Mouse (Mus musculus): ENCODE results near the gene H2-M5. TPM values are rescaled to one million over a fixed set of nuclear protein-coding genes. Genes with fewer than 3 reads are reported as not detected.

H2-M5 gene
- total and polyA plus RNA-seq, 2 experiments from 2014 or later, result 1.9 to 2.5 TPM

DNA sequence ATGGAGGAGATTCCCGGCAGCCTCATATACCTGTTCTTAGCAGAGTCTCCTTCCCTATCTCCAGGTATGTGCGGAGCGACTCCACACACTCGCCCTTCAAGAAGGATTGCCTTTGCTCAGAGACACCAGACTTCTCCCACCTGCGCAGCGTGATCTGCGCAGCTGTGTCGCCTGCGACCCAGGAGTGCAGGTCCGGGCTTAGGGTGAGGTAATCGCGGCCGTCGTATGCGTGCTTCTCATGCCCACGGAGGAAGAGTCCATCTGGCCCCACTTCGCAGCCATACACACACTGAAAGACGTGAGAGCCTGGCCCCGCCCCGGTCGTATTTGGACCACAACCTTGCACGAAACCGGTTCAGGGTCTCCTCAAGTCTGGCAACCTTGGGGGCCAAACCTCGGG is 862 bp downstream of the H2-M5 start:
- Histone ChIP-seq H3K4me3 (ENCODE audit: low read length) (peak overlapping the region; percentile 8), H3K9ac (replicated peaks; ENCODE audit: low read length) (no peak overlapping the region), H3K27me3 (ENCODE audit: insufficient read depth, low read length) (no peaks in the 10 kb centered on the region; the same call in 1 of the 2 replicates), H3K27ac (no peak overlapping the region), H3K36me3 (ENCODE audit: insufficient read depth, low read length) (no peaks in the 10 kb centered on the region), H3K4me1 (ENCODE audit: insufficient read depth, low read length) (no peaks in the 10 kb centered on the region), H3K4me2 (ENCODE audit: low read depth, low read length) (peak overlapping the region; percentile 38), H3K9me3 (ENCODE audit: low read length) (no peaks in the 10 kb centered on the region)
- peak; percentile 22 for DNase-seq (ENCODE audit: low spot score)
- ATAC-seq, result peak; percentile 78
- TF ChIP-seq CTCF (IDR thresholded peaks at IDR 0.05; ENCODE audit: low read depth), result no peak
- WGBS, result 12% methylated on average over 24 of the region's 24 CpGs

DNA sequence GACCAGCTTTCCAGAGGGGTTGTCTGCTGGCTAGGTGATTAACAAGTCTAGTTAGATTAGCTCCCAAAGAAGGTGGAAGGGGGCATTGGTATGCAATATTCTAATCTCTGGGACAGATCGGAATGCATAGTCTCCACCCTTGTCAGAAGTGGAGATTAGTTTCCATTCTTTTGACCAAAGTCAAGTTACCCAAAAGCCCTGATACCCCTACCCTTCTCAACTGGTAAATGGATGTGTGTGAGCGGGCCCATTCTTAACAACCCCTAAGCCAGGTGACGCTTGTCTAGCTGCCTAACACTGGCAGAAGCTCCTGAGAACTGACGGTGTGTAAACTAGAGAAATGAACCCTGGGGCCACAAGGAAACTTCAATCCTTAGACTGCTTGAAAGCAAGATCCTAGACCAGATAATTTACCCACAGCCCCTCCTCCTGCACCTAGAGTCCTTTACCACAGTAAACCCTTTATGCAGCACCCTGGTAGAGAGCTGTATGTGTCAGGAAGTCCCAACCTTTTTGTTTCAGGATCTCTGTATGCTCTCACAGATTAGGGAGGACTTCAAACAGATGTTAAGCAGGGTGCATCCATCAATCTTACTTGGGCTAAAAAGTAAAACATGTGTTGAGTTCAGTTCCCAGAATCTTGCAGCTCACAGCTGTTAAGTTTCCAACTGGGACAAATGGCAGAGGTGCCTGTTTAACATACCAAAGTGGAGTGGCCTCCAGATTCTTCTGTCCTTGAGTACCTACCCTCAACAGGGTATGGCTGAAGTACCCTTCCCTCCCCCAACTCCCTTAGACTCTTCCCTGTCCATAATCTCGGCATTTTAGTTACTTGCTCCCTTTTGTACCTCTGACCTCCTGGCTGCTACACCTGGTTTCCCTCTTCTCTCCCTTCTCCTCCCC is 6.8 kb downstream of the H2-M5 start:
- no peak overlapping the region for H3K4me3 ChIP-seq (ENCODE audit: low read length)
- H3K9ac ChIP-seq (replicated peaks; ENCODE audit: low read length), result no peak overlapping the region
- H3K36me3 ChIP-seq (ENCODE audit: insufficient read depth, low read length), result no peaks in the 10 kb centered on the region
- no peak for TF ChIP-seq CTCF (IDR thresholded peaks at IDR 0.05; ENCODE audit: low read depth)
- H3K4me2 ChIP-seq (ENCODE audit: low read depth, low read length), result no peak overlapping the region
- no peak overlapping the region for H3K27ac ChIP-seq
- H3K9me3 ChIP-seq (ENCODE audit: low read length), result no peaks in the 10 kb centered on the region
- H3K4me1 ChIP-seq (ENCODE audit: insufficient read depth, low read length), result 0 out of 2 replicates have a peak, but pooled peaks cover 4% of the 10 kb centered on the region
- 56% methylated on average over 5 of the region's 5 CpGs for WGBS
- DNase-seq (ENCODE audit: low spot score), result no peak
- no peaks in the 10 kb centered on the region for H3K27me3 ChIP-seq (ENCODE audit: insufficient read depth, low read length)
- ATAC-seq, result no peak

DNA sequence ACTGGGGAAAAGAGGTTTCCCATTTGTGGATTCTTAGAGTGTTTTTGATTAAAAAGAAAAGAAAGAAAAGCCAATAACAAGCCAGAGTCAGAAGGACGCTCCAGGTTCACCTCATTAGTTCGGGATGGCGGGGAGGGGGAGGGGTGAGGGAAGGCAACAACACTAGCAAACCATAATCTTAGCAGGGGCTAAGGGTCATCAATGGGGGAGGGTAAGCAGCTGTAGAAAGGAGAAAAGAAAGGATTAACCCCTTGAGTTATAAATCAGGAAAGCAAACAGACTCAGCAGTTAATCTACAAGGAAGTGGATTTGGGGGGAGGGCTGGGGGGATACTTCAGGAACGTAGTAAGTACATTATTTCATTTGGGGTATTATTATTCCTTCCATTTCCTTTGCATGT is 7.5 kb downstream of the H2-M5 start:
- no peak overlapping the region for H3K4me3 ChIP-seq (ENCODE audit: low read length)
- H3K27me3 ChIP-seq (ENCODE audit: insufficient read depth, low read length), result no peaks in the 10 kb centered on the region
- TF ChIP-seq CTCF (IDR thresholded peaks at IDR 0.05; ENCODE audit: low read depth), result no peak
- H3K9me3 ChIP-seq (ENCODE audit: low read length), result no peaks in the 10 kb centered on the region
- H3K36me3 ChIP-seq (ENCODE audit: insufficient read depth, low read length), result no peaks in the 10 kb centered on the region
- WGBS, result 20% methylated on average over 4 of the region's 4 CpGs
- DNase-seq (ENCODE audit: low spot score) (no peak), ATAC-seq (no peak)
- no peak overlapping the region for H3K27ac ChIP-seq
- no peak overlapping the region for H3K4me2 ChIP-seq (ENCODE audit: low read depth, low read length)
- H3K4me1 ChIP-seq (ENCODE audit: insufficient read depth, low read length), result 0 out of 2 replicates have a peak, but pooled peaks cover 4% of the 10 kb centered on the region
- no peak overlapping the region for H3K9ac ChIP-seq (replicated peaks; ENCODE audit: low read length)

DNA sequence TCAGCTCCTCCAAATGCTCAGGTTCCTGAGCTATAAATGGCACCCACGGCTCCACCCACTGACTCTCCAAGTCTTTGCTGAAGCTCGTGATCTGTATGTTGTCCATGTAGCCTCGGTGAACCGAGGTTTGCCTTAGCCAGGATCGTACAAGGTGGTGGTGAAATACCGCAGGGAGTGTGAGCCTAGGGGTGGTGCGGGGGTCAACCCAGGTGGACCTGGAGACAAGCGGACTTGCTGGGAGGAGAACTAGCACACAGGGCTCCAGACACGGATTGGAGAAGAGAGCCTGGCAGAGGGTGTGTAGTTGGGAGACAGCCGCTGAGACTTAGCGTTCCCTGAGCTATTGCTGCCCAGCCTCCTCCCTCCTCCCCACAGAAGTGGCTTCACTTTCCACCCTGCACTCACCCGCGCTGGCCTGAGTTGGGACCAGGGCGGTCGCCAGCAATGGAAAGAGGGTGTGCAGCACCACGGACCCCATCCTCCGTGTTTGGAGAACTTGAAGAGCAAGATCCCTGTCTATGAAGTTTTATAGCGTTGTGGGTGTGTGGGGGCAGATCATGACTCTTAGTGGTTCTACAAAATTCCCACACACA is 8.0 kb downstream of the H2-M5 start, which contains the start of gene 2410137M14Rik:
Gene 2410137M14Rik (minus strand): TSS at position 17 of the 593 bp plus-strand sequence.
- Histone ChIP-seq H3K4me2 (ENCODE audit: low read depth, low read length) (no peak within 1 kb of the TSS), H3K4me3 (ENCODE audit: low read length) (no peak within 1 kb of the TSS), H3K27me3 (ENCODE audit: insufficient read depth, low read length) (no peaks in the 10 kb centered on the region), H3K36me3 (ENCODE audit: insufficient read depth, low read length) (no peaks in the 10 kb centered on the region), H3K9ac (replicated peaks; ENCODE audit: low read length) (no peak within 1 kb of the TSS), H3K27ac (no peak within 1 kb of the TSS), H3K4me1 (ENCODE audit: insufficient read depth, low read length) (0 out of 2 replicates have a peak, but pooled peaks cover 4% of the 10 kb centered on the region), H3K9me3 (ENCODE audit: low read length) (no peaks in the 10 kb centered on the region)
- DNase-seq (ENCODE audit: low spot score) (no peak), ATAC-seq (no peak)
- 21% methylated on average over 18 of the region's 18 CpGs for WGBS
- no peak for TF ChIP-seq CTCF (IDR thresholded peaks at IDR 0.05; ENCODE audit: low read depth)

DNA sequence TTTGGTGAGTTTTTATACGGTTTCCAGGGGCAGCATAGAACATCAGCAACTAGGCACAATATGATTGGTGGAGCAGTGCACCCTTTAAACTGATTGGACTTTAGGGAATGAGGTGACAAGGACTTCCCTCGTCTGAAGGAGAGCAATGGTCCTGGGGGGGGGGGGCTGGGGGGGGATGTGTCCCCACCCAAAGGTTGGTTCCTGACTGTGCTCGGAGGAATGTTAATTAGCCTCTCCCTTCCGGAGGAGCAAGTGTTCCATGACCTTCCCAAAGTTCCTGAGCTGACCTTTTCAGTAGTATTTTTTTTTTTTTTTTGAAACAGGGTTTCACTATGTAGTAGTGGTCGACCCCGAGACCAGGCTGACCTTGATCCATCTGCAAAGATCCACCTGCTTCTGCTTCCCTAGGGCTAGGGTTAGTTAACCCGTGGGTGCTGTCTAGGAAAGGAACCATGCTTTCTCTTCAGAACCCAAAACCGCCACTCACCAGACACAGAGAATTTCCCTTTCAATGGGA is 16.0 kb downstream of the H2-M5 start:
- no peaks in the 10 kb centered on the region for H3K36me3 ChIP-seq (ENCODE audit: insufficient read depth, low read length)
- no peak overlapping the region for H3K27ac ChIP-seq
- no peak overlapping the region for H3K4me3 ChIP-seq (ENCODE audit: low read length)
- WGBS, result 71% methylated on average over 8 of the region's 8 CpGs
- H3K9me3 ChIP-seq (ENCODE audit: low read length), result no peaks in the 10 kb centered on the region
- no peaks in the 10 kb centered on the region for H3K4me1 ChIP-seq (ENCODE audit: insufficient read depth, low read length)
- no peak overlapping the region for H3K4me2 ChIP-seq (ENCODE audit: low read depth, low read length)
- H3K9ac ChIP-seq (replicated peaks; ENCODE audit: low read length), result no peak overlapping the region
- ATAC-seq (no peak), DNase-seq (ENCODE audit: low spot score) (no peak)
- no peak for TF ChIP-seq CTCF (IDR thresholded peaks at IDR 0.05; ENCODE audit: low read depth)
- H3K27me3 ChIP-seq (ENCODE audit: insufficient read depth, low read length), result no peaks in the 10 kb centered on the region

DNA sequence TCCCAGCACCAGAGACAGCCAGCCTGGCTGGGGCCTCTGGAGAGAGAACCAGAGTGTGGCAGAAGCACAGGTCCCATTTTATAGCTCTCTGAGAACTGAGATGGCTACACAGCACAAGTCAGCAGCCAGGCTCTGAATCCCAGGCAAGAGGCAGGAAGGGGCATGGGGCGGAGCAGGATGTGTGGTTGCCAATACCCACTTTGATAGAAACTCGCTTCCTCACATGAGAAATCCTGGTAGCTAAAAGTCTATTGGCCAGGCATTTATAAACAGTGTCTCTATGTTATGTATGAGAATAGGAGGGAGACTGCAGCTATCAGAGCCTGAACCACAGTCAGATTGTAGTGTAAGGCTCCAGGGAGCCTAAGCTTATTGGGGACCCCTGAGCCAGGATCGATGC is 16.5 kb downstream of the H2-M5 start:
- no peak for ATAC-seq
- Histone ChIP-seq H3K4me1 (ENCODE audit: insufficient read depth, low read length) (no peaks in the 10 kb centered on the region), H3K4me2 (ENCODE audit: low read depth, low read length) (no peak overlapping the region), H3K4me3 (ENCODE audit: low read length) (no peak overlapping the region), H3K9me3 (ENCODE audit: low read length) (no peaks in the 10 kb centered on the region), H3K27me3 (ENCODE audit: insufficient read depth, low read length) (no peaks in the 10 kb centered on the region), H3K27ac (no peak overlapping the region), H3K36me3 (ENCODE audit: insufficient read depth, low read length) (no peaks in the 10 kb centered on the region), H3K9ac (replicated peaks; ENCODE audit: low read length) (no peak overlapping the region)
- DNase-seq (ENCODE audit: low spot score), result no peak
- 85% methylated on average over 3 of the region's 3 CpGs for WGBS
- no peak for TF ChIP-seq CTCF (IDR thresholded peaks at IDR 0.05; ENCODE audit: low read depth)
